Mouse (Mus musculus) adrenal gland, postnatal 4 days (tissue): ENCODE results near the gene Fam98a. TPM values are rescaled to one million over a fixed set of nuclear protein-coding genes. Genes with fewer than 3 reads are reported as not detected.

Experiments used
- DNase-seq, 2 experiments: peaks; one replicate each; pipeline ENCODE4 v3.0.0; 2021 to 2022; ENCODE audit warnings: low spot score in 2 of 2, mixed read lengths in 2 of 2
- total RNA-seq, 2 experiments: library from RNA; stranded (reverse); gene quantifications; 2 replicates each; pipeline ENCODE4 v1.2.3; 2021

Gene Fam98a
- total RNA-seq, 2 experiments from 2014 or later: 22.9 to 26.5 TPM

- no peak for DNase-seq
Measured at GRCm38 (mm10) chr17:75522347-75523065, 29.2 kb downstream of the Fam98a start.

- no peak for DNase-seq
Measured at GRCm38 (mm10) chr17:75521236-75521842, 30.4 kb downstream of the Fam98a start.

- DNase-seq: no peak
Measured at GRCm38 (mm10) chr17:75519239-75519900, 32.4 kb downstream of the Fam98a start.

GRCm38 (mm10) chr17:75518181-75518901 lies 33.4 kb downstream of the Fam98a start:
- no peak for DNase-seq

GRCm38 (mm10) chr17:75516591-75516990 lies 35.2 kb downstream of the Fam98a start:
- no peak for DNase-seq

DNA sequence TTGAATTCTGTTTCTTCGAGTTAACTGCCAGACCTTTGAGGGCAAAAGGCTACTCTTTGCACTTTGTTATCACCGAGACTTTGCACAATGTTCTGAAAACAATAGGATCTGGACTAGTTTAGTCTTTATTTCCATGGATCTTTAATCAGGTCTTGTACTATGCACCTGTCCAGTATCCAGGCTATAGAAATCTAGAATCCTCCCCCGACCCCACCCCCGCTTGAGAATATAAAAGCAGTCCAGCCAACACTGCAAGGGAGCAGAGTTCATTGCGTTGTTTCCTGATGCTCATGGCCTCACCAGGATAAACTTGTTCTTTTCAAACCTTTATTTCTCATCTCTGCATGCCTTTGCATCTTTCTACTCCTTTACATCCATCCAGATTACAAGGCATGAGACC lies 42.5 kb downstream of the Fam98a start:
- no peak for DNase-seq

DNA sequence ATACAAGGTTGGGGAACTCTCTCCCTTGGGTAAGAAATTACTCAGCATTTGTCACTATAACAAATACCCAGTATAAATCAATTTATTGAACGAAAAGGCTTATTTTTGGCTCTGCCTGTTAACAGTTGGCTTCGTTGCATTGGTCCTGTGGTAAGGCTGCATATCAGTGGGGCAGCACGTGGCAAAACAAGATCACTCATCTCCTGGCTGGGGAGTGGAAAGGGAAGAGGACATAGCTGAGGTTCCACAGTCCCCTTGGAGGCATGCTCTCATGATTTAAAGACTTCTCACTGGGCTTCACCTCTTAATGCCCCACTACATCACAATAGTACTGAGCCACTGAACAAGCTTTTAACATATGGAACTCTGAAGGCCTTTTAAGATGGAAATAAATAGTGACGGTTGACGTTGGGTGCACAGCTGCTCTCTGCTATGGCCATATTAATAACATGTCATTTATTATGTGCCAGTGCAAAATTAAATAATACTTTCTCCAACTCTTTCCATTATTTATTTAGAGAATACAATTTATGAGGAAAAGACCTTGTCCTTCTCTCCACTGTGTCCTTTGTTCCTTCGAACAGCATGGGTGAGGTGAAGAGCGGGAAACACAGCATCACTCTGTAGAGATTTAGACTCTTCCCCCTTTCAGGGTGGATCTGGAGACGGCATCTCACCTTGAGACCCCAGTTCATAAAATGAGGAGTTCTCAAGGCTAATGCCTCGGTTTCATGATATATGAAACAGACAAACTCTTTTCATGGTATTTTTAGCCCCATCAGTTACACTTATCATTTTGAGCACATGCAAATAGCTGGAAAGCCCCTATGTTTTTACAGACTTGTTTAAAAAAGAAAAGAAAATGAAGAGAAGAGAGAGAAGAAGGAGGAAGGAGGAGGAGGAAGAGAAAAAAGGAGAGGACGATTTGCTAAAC lies 44.8 kb downstream of the Fam98a start:
- DNase-seq: no peak

DNA sequence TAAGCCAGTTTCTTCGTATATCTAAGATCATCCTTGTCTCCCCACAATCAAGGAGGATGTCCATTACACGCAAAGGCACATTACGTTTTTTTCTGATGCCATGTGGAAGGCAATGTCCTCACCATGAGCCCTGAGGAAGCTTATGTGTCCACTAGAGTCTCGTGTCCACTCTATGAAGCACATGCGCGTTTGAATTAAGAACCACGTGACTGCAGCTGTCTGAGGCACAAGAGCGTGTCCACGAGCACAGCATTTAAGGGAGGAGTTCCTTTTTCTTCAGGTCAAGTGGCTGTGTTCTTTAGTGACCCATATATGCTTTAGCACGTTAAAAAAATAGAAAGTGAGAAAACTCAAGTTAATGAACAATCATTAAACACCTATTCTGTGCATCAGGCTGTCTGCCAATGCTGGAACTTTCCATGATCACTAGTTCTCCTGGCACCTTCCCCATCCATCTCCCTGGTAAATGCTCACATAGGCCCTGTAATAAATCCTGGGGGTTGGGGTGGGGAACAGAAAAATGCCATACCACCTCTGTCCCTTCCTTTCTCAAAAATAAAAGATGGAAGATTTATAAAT lies 45.6 kb downstream of the Fam98a start:
- DNase-seq: no peak

GRCm38 (mm10) chr17:75505053-75505452 lies 46.7 kb downstream of the Fam98a start:
- DNase-seq: no peak

- DNase-seq: no peak
Measured at GRCm38 (mm10) chr17:75503031-75503430, 48.7 kb downstream of the Fam98a start.

DNA sequence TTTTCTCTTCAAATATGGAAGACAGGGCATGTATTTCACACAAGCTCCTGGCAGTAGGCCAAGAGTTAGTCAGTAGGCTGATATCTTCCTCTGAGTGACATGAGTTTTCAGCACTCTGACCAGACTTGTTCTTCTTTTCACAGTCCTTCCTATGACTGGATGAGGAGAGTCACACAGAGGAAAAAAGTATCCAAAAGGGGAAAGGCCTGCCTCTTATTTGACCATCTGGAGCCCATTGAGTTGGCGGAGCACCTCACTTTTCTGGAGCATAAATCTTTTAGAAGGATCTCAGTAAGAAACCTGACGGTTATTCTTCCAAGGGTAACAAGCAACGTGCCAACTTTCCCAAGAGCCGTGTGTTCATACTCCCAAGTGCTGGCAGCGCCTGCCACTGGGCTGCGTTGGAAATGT lies 53.5 kb downstream of the Fam98a start:
- no peak for DNase-seq

DNA sequence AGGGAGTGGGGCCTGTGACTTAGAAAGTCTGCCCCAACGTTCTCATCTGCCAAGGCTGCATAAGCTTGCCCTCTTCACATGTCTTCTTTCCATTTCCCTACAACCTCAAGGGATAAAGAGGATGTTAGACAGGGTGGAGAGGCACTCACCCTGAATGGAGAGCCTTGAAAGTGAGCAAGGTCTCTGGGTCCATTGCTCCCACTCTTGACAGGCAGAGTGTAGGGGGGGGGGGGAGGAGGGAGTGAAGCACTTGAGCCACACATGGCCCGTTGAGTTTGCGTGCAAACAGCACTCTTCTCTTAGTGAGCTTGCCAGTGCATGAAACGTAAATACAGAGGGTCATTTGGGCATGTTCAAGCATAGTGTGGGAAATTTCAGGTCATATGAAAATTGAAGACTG lies 56.5 kb downstream of the Fam98a start:
- DNase-seq: no peak

Other genes with a start within 250 kb of the Fam98a start
- gene Rasgrp3, start 116.0 kb downstream of the Fam98a start, total RNA-seq: 10 to 100 TPM; 27.3 to 27.5 TPM